ENCODE assay signal across 22 mouse cellular contexts in the genomic region with DNA sequence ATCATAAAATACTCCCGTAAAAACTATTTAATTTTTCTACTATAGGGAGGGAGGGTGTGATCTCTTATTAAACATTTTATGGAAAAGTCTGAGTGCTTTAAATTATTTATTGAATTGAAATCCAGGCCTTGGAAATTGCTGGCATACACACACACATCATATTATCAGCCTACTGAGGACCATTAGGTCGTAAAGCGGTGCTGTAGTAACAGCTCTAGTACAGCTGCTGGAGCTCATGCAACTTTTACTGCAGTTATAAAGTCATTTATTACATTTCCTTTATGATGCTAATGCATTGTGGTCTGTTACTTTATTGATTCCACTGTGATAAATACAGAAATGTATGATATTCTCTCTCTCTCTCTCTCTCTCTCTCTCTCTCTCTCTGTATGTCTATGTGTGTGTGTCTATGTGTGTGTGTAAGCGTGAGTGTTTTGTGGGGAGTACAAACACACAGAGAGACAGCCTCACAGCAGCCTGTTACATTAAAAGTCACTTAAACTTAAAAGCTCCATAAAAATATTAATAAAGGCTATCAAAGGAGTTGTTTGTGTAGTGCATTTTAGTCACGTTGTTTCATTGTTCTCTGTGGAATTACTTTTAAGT.
DNase-seq lines count a peak whose midpoint lies in the region; ATAC-seq lines count a peak whose summit lies in the region.
"Had no signal": no experiment of that assay in that cellular context is flagged by ENCODE, and none has a peak within 500 bp of the region (broad histone marks: within the 10 kb centered on the region; RNA-seq: fewer than 3 reads in every experiment).

No protein-coding gene starts in this region.

- no peak overlapping the region for H3K4me3 ChIP-seq in neural tube, embryonic 13.5 days
- H3K4me3 ChIP-seq in intestine, embryonic 16.5 days (ENCODE audit: low read length), result no peak overlapping the region
- H3K4me3 ChIP-seq in limb, embryonic 15.5 days, result no peak overlapping the region
- H3K4me3 ChIP-seq: embryonic facial prominence, embryonic 15.5 days; erythroblast, embryonic 14.5 days; forebrain, embryonic 10.5 days; heart, embryonic 13.5 days; hindbrain, embryonic 12.5 days had no signal

- H3K9me3 ChIP-seq in neural tube, embryonic 13.5 days, result no peaks in the 10 kb centered on the region
- H3K9me3 ChIP-seq in intestine, embryonic 16.5 days (ENCODE audit: control insufficient read depth, low read length), result no peaks in the 10 kb centered on the region
- no peaks in the 10 kb centered on the region for H3K9me3 ChIP-seq in limb, embryonic 15.5 days
- H3K9me3 ChIP-seq: embryonic facial prominence, embryonic 15.5 days; forebrain, embryonic 10.5 days; heart, embryonic 13.5 days; hindbrain, embryonic 12.5 days had no signal

- no peak overlapping the region for H3K27ac ChIP-seq in neural tube, embryonic 13.5 days (replicated peaks)
- H3K27ac ChIP-seq in intestine, embryonic 16.5 days (ENCODE audit: low read length), result no peak overlapping the region
- no peak overlapping the region for H3K27ac ChIP-seq in limb, embryonic 15.5 days
- H3K27ac ChIP-seq: embryonic facial prominence, embryonic 15.5 days; forebrain, embryonic 10.5 days; heart, embryonic 13.5 days; hindbrain, embryonic 12.5 days had no signal

- H3K36me3 ChIP-seq in neural tube, embryonic 13.5 days, result no peaks in the 10 kb centered on the region
- H3K36me3 ChIP-seq in intestine, embryonic 16.5 days (ENCODE audit: control insufficient read depth, insufficient read depth, low read length), result no peaks in the 10 kb centered on the region
- no peaks in the 10 kb centered on the region for H3K36me3 ChIP-seq in limb, embryonic 15.5 days
- H3K36me3 ChIP-seq: embryonic facial prominence, embryonic 15.5 days; forebrain, embryonic 10.5 days; heart, embryonic 13.5 days; hindbrain, embryonic 12.5 days had no signal

- no peak overlapping the region for H3K9ac ChIP-seq in neural tube, embryonic 13.5 days
- H3K9ac ChIP-seq in intestine, embryonic 16.5 days (ENCODE audit: low read depth, low read length), result no peak overlapping the region
- H3K9ac ChIP-seq in limb, embryonic 15.5 days, result no peak overlapping the region
- H3K9ac ChIP-seq: embryonic facial prominence, embryonic 15.5 days; heart, embryonic 13.5 days; hindbrain, embryonic 12.5 days had no signal

- H3K27me3 ChIP-seq in neural tube, embryonic 13.5 days, result no peaks in the 10 kb centered on the region
- no peaks in the 10 kb centered on the region for H3K27me3 ChIP-seq in intestine, embryonic 16.5 days (replicated peaks; ENCODE audit: control insufficient read depth, insufficient read depth, low read length)
- peaks cover 4% of the 10 kb centered on the region; the same call in 1 of the 2 replicates for H3K27me3 ChIP-seq in limb, embryonic 15.5 days
- H3K27me3 ChIP-seq: CH12.LX; embryonic facial prominence, embryonic 15.5 days; heart, embryonic 13.5 days; hindbrain, embryonic 12.5 days; Patski had no signal

- no peak for DNase-seq in neural tube, embryonic 10.5 days (ENCODE audit: extremely low spot score, low spot score)
- DNase-seq in thymus, adult 18-20 months, result no peak
- DNase-seq: adrenal gland, adult 2 months; adrenal gland, postnatal 25 days; cerebellum, adult 18-20 months; cerebellum, adult 9-11 months; gastrocnemius, postnatal 36 days; heart, adult 11 months; heart, postnatal 36 days had no signal

- peak; percentile 92 for ATAC-seq in neural tube, embryonic 13.5 days (ENCODE audit: low read depth)
- peak; percentile 93 for ATAC-seq in intestine, embryonic 16.5 days
- ATAC-seq in limb, embryonic 15.5 days (ENCODE audit: insufficient number of reproducible peaks, low FRiP score, low TSS enrichment, low read depth), result peak; percentile 61; the same call in 1 of the 2 replicates
- no peak for ATAC-seq in megakaryocyte-erythroid progenitor cell, adult 5-6 weeks (replicated peaks; ENCODE audit: low FRiP score, low TSS enrichment, poor library complexity, severe bottlenecking)
- ATAC-seq: activated CD4-positive, CD25-positive, alpha-beta regulatory T cell, adult 4 months; forebrain, embryonic 14.5 days; Patski had no signal

- H3K4me2 ChIP-seq in neural tube, embryonic 13.5 days, result no peak overlapping the region
- H3K4me2 ChIP-seq in intestine, embryonic 16.5 days (ENCODE audit: low read depth, low read length), result no peak overlapping the region
- H3K4me2 ChIP-seq in limb, embryonic 15.5 days, result no peak overlapping the region
- H3K4me2 ChIP-seq: embryonic facial prominence, embryonic 15.5 days; heart, embryonic 13.5 days; hindbrain, embryonic 12.5 days had no signal

- H3K4me1 ChIP-seq in neural tube, embryonic 13.5 days (replicated peaks), result no peaks in the 10 kb centered on the region
- no peaks in the 10 kb centered on the region for H3K4me1 ChIP-seq in intestine, embryonic 16.5 days (ENCODE audit: control insufficient read depth, insufficient read depth, low read length)
- no peaks in the 10 kb centered on the region for H3K4me1 ChIP-seq in limb, embryonic 15.5 days
- H3K4me1 ChIP-seq: embryonic facial prominence, embryonic 15.5 days; forebrain, embryonic 10.5 days; heart, embryonic 13.5 days; hindbrain, embryonic 12.5 days had no signal

- 54% methylated on average over 5 of the region's 5 CpGs for WGBS in neural tube, embryonic 13.5 days
- 55% methylated on average over 5 of the region's 5 CpGs for WGBS in intestine, embryonic 16.5 days
- 29% methylated on average over 5 of the region's 5 CpGs for WGBS in limb, embryonic 15.5 days
